Mouse (Mus musculus) cortical plate, adult 2 months (tissue): ENCODE results near the gene Syt16. TPM values are rescaled to one million over a fixed set of nuclear protein-coding genes. Genes with fewer than 3 reads are reported as not detected.

Source experiments
- H3K27ac ChIP-seq: fragments of 200-500 bp; 2 replicates; pipeline ENCODE4 v1.5.1; 2012; ENCODE audit warnings: low read length, control low read depth, inconsistent platforms; ENCODE audit not compliant: insufficient read depth
- H3K4me1 ChIP-seq: fragments of 200-500 bp; 2 replicates; pipeline ENCODE4 v1.6.1; 2011; ENCODE audit warnings: low read length; ENCODE audit not compliant: control insufficient read depth, insufficient read depth
- H3K4me3 ChIP-seq: fragments of 200-500 bp; 2 replicates; pipeline ENCODE4 v1.5.1; 2011; ENCODE audit warnings: mild to moderate bottlenecking, low read length, control low read depth; ENCODE audit not compliant: insufficient read depth
- CTCF ChIP-seq: fragments of 200-500 bp; IDR thresholded peaks from 2 replicates; pipeline ENCODE4 v1.5.1; 2011; ENCODE audit warnings: mild to moderate bottlenecking, control low read depth, low read length; ENCODE audit not compliant: insufficient read depth; ENCODE audit errors: extremely low read depth
- POLR2A ChIP-seq: fragments of 200-500 bp; IDR thresholded peaks from 2 replicates; pipeline ENCODE4 v1.6.1; 2011; ENCODE audit warnings: mild to moderate bottlenecking, low read length, control low read depth; ENCODE audit not compliant: insufficient read depth; ENCODE audit errors: extremely low read depth
- polyA plus RNA-seq: library from polyadenylated mRNA; depleted of rRNA; stranded (reverse); fragments of >200 nt; gene quantifications from 2 replicates; pipeline ENCODE4 v1.2.3, GENCODE M21; 2012

Syt16 gene
- polyA plus RNA-seq, 1 experiment, result 64.3 TPM

DNA sequence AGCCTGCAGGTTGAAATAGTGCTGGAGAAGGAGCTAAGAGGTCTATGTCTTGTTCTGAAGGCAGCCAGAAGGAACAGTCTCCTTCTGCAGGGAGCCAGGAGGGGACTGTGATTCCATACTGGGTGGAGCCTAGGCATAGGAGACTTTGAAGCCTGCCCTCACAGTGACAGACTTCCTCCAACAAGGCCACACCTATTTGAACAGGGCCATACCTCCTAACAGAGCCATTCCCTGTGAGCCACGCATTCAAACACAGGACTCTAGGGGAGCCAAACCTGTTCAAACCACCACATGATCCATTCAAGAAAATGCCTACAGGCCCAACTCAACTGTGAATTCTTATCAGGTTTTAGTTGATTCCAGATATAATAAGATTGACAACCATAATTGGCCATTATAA is 130.8 kb downstream of the Syt16 start:
- Histone ChIP-seq H3K4me3 (no peak overlapping the region), H3K27ac (no peak overlapping the region), H3K4me1 (peaks cover 2% of the 10 kb centered on the region)
- TF ChIP-seq CTCF (no peak), POLR2A (no peak)

DNA sequence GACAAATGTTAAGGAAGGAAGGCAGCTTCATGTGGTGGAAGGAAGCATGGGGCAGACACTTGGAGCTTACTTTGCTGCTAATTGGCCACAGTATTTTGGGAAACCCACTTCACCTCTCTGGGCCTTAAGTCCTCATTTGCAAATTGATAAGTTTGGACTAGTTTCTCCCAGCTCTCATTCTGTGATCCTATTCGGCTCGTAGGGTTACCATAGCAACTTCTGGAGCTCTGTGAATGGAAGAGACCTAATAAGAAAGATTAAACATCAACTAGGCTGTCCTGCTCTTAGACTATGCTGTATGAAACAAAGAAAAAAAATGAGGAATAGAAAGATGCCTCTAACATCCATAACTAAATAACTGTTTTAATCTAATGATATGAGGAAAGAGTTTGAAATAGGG is 134.3 kb downstream of the Syt16 start:
- H3K4me1 ChIP-seq, result peaks cover 2% of the 10 kb centered on the region
- no peak for TF ChIP-seq CTCF
- no peak for TF ChIP-seq POLR2A
- peak overlapping the region; percentile 81 for H3K27ac ChIP-seq
- H3K4me3 ChIP-seq, result no peak overlapping the region

DNA sequence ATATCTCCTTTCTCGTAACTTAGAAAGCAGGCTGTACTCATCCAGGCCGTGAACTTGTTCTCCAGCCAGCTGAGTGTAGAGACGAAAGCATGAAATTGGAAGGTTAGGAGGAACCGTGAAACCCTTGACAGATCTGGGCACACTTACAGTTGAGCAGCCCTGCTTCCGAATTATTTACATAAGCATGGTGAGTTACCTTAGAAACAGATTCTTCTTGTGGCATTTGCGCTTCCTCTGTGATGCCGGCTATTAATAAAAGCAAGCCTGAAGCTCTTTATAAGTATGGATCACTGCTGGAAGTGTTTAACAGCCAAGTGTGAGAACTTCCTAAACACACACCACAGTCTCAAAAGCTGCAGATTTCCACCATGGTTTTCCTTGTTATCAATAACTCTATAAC is 144.7 kb downstream of the Syt16 start:
- Histone ChIP-seq H3K4me1 (peaks cover 5% of the 10 kb centered on the region), H3K27ac (no peak overlapping the region), H3K4me3 (no peak overlapping the region)
- no peak for TF ChIP-seq POLR2A
- TF ChIP-seq CTCF, result no peak

DNA sequence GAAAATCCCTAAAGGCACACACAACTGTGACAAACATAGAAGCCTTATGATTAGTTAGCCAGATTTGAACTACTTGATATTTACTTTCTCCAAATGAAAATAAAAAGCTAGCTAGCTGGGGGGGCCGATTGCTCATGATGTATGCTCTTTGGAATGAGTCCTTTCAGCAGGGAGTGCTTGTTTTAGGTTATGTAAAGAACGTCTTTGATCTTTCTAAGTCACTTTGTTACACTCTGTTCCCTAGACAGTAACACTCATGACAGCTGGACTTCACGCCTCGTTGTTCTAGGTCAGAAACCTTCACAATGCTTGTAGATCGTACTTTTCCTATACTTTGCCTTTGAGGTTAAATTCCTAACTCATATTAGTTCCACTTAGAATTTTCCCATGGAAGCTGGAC is 146.9 kb downstream of the Syt16 start:
- Histone ChIP-seq H3K27ac (no peak overlapping the region), H3K4me3 (no peak overlapping the region), H3K4me1 (peaks cover 5% of the 10 kb centered on the region)
- TF ChIP-seq POLR2A, result no peak

DNA sequence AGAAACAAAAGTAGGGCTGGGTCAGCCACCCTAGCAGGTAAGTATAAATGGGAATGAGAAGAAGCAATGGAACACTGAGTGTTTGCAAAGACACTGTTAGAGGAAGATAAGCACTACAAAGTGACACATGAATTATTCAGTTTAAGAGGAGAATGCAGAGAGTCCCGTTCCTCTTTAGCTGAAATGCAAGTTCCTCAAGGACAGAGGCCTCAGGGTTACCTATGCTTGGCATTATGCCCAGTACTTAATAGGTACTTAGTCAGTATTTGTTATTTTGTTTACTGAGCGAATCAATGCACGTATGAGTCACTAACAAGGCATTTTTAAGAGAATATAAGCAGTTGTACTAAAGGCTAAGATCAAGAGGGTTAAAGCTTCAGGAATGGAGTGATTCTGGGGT is 163.3 kb downstream of the Syt16 start:
- Histone ChIP-seq H3K4me3 (no peak overlapping the region), H3K27ac (no peak overlapping the region), H3K4me1 (peaks cover 2% of the 10 kb centered on the region)
- no peak for TF ChIP-seq CTCF
- TF ChIP-seq POLR2A, result no peak

DNA sequence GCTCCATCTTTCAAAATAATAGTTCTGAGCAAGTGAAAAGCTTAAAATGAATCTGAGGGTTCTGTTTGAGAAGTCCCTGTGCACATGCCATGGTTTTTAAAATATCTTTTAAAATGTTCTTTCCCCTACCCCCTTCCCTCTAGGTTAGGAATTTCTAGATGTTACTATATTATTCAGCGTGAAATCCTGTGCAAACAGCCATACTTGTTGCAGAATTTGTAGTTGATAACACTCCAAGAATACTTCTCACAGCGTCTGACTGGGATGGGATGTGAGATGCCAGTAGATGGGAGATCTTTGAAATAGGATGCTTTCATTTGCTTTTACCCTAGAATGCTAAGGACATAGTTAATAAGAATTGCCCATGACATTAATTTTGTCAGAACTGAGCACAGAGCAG is 165.6 kb downstream of the Syt16 start:
- Histone ChIP-seq H3K4me1 (peaks cover 2% of the 10 kb centered on the region), H3K4me3 (no peak overlapping the region), H3K27ac (no peak overlapping the region)
- TF ChIP-seq POLR2A (no peak), CTCF (no peak)

DNA sequence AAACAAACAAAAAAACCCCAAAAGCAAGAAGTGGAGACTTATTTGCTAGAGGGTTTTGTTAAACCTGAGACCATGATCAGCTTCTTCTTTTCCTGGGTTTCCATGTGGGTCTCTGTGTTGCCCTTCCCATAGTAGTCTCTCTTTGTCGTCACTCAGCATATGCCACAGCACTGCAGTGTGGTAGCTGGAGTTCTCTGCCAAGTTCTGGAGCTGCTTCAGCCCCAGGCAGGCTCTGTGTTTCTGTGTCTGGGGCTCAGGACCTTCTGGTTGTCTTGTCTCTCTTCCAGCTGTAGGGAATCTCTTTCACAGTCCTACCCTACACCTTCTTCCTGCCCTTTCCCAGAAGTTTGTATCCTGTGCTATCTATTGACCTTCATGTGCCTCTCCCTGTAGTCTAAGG is 173.8 kb downstream of the Syt16 start:
- Histone ChIP-seq H3K4me1 (peaks cover 1% of the 10 kb centered on the region; the same call in 1 of the 2 replicates), H3K4me3 (no peak overlapping the region), H3K27ac (no peak overlapping the region)
- no peak for TF ChIP-seq POLR2A
- no peak for TF ChIP-seq CTCF

DNA sequence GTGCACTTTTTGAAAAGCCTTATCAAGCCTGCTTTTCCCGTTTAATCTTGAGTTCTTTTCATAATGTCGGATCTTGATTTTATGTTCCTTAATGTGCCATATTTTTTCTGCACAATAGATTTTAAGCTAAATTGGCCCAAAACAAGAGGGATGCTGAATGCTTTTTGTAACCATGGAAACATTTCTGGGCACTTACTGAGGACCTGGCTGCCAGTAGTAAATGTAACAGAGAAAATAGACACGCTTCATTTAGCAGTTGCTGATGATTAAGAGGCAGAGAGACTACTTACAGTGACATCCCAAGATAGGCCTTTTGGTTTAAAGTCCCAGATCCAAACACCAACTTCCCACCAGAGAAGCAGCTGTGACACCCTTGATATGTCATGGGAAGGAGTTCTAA is 176.4 kb downstream of the Syt16 start:
- H3K4me1 ChIP-seq, result peaks cover 1% of the 10 kb centered on the region; the same call in 1 of the 2 replicates
- TF ChIP-seq POLR2A (no peak), CTCF (no peak)
- H3K27ac ChIP-seq, result no peak overlapping the region; the same call in 1 of the 2 replicates
- H3K4me3 ChIP-seq, result no peak overlapping the region

DNA sequence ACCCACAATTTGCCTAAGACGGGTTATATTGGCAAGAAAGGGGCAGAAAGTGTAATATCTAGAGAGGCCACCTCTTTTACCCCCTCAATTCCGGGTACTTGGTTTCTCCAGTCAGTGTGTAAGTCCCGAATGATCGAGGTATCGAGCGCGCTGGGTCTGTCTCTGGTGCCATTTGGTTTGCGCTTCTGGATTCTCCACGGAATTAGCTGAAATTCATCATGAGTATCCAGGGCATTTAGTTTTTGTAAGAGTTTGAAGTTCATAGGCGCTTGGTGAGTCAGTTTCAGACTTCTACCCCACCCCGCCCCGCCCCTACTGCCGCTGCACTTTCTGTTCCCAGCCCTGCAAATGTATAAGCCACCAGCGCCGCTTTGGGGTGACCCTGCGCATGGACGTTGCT is 187.1 kb downstream of the Syt16 start:
- H3K4me3 ChIP-seq, result no peak overlapping the region
- H3K4me1 ChIP-seq, result peaks cover 3% of the 10 kb centered on the region
- TF ChIP-seq POLR2A, result no peak
- no peak for TF ChIP-seq CTCF
- no peak overlapping the region for H3K27ac ChIP-seq

DNA sequence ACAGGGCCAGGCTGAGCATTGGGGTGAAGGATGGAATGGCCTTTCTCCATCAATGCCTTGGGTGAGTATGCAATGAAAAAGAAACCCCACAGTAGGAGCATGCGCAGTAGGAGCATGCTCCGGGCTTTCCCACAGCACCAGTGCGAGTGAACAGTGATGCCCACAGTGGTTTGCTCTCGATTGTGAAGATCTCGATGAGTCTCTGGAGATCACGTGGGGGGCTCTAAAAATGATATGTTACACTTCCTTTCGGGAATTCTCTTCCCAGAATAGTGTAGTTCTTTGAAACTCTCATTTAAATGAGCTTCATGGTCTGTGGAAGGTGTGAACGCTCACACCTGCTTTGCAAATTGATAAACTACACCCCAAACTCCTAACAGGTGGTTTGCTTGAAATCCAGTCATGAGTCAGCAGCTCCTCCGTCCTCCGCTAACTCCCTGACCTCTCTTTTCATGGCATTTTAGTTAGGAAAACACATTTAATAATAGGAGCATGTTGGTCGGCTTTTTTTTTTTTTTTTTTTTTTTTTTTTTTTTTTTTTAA is 190.9 kb downstream of the Syt16 start:
- no peak overlapping the region for H3K27ac ChIP-seq
- H3K4me3 ChIP-seq, result no peak overlapping the region
- H3K4me1 ChIP-seq, result peaks cover 5% of the 10 kb centered on the region
- TF ChIP-seq POLR2A (no peak), CTCF (no peak)
